Mouse (Mus musculus): ENCODE measurements around the gene Srarp.

Gene Srarp

GRCm38 (mm10) chr4:141387093-141387784, 48.7 kb downstream of the Srarp start:
- DNase-seq = peak; percentile 41

GRCm38 (mm10) chr4:141386150-141386549, 49.8 kb downstream of the Srarp start:
- DNase-seq = no peak

GRCm38 (mm10) chr4:141385275-141385674, 50.6 kb downstream of the Srarp start:
- DNase-seq = no peak

Measured in right cerebral cortex, adult 18-20 months (tissue).